Mouse (Mus musculus) olfactory bulb, adult 2 months (tissue): ENCODE data around the gene Arhgef40.

Experiments used
- CTCF ChIP-seq: fragments of 200-500 bp; IDR thresholded peaks from 2 replicates; pipeline ENCODE4 v1.5.1; 2012; ENCODE audit warnings: low read depth, mild to moderate bottlenecking, low read length, moderate library complexity; ENCODE audit not compliant: insufficient read depth
- POLR2A ChIP-seq: fragments of 200-500 bp; IDR thresholded peaks from 2 replicates; pipeline ENCODE4 v1.6.1; 2012; ENCODE audit warnings: mild to moderate bottlenecking, low read depth, low read length, moderate library complexity; ENCODE audit not compliant: insufficient read depth

DNA sequence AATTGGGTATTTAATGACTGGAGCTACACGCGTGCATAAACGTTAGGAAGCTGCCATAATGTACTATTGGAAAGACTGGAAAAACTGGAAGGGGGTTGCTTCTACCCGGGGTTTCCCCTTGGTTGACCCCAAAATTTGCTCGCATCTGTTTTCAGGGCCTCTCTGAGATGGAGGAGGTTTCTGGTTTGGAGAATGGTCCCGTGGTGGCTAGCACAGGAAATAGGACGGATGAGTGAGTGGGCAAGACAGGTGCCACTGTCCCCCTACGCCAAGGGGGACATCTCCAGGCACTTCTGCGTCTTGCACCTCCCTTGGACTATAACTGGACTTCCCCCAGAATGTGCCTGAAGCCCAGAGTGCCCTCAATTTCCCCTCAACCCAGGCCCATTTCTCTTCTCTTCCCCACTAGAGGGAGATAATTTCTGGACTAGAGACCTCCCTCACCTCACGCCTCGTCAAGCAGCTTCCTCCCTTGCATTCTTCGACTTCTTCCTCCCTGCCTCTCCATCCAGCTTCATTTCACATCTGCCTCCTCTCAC, 34.6 kb downstream of the Arhgef40 start:
- TF ChIP-seq CTCF: peak; percentile 54
- TF ChIP-seq POLR2A: no peak
